Mouse (Mus musculus): ENCODE measurements around the gene Pnkd.

- TF ChIP-seq POLR2A (IDR thresholded peaks at IDR 0.05; ENCODE audit: insufficient read depth, low read depth, low read length) (no peak), CTCF (IDR thresholded peaks at IDR 0.05; ENCODE audit: insufficient read depth, low read depth, low read length) (no peak)
Measured at GRCm38 (mm10) chr1:74335436-74336170, 50.9 kb downstream of the Pnkd start.
